Mouse (Mus musculus): ENCODE data around the gene Zbtb7b.
"Not testable (repeated sequence)": the region's sequence is repeated elsewhere in the genome, so short reads cannot be mapped to it uniquely, and the experiment has no call there.

Gene Zbtb7b

GRCm38 (mm10) chr3:89394006-89394893, at the start of gene Zbtb7b:
TSS of gene Zbtb7b (minus strand) at chr3:89394776.
- peak; percentile 59 to 66 for DNase-seq (ENCODE audit: low spot score in 2 of 2)

- DNase-seq (ENCODE audit: low spot score in 2 of 2) = no peak
These were observed 46.1 kb upstream of the Zbtb7b start for GRCm38 (mm10) chr3:89440691-89441090.

DNA sequence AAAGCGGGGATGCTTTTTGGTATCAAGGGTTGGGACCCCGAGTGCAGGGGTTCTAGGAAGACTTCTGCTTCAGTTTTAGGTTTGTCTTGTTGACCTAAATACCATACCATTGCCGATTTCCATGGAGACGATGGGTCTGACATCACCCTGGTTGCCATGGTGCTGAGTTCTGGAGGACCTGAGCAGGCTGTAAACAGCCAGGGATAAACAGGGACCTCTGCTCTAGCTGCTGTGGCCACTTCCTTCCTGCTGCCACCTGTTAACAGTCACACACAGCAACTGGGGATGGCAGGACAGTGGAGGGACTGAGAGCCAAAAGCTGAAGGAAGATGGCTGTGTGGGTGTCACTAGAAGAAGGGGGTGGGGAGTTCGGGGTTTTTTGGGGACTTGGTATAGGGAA, 42.7 kb upstream of the Zbtb7b start:
- peak; percentile 55 to 60 for DNase-seq (ENCODE audit: low spot score in 2 of 2)

- DNase-seq (ENCODE audit: low spot score in 2 of 2) = peak; percentile 77 to 79
These were observed 41.9 kb upstream of the Zbtb7b start, which contains the start of gene Pbxip1 for GRCm38 (mm10) chr3:89436176-89437113. TSS of gene Pbxip1 (plus strand) at chr3:89436706.

GRCm38 (mm10) chr3:89435041-89435440, 40.5 kb upstream of the Zbtb7b start:
- DNase-seq (ENCODE audit: low spot score in 2 of 2) = no peak

DNA sequence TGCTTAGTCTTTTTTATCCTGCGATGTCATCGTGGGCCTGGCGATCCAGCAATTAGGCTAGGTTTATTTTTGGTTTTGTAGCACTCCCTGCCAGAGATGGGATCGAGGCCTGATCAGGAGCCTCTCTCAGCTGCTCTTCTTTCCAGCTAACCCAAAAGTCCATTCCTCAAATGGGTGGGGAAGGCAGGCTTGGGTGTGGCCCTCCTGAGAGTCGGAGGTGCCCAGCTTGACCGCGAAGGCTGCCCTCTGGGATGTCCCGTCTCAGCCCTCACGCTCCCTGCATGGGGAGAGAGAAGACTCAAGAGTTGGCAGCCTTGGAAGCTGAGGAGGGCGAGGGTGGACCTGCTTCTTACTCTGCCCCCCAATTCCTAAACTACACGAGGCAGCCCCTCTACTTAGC, 40.0 kb upstream of the Zbtb7b start:
- no peak for DNase-seq (ENCODE audit: low spot score in 2 of 2)

GRCm38 (mm10) chr3:89432606-89433005, 38.0 kb upstream of the Zbtb7b start:
- no peak for DNase-seq (ENCODE audit: low spot score in 2 of 2)

- DNase-seq (ENCODE audit: low spot score in 2 of 2) = peak; percentile 94 to 95
These were observed 35.9 kb upstream of the Zbtb7b start, which contains the start of gene Pygo2 for GRCm38 (mm10) chr3:89430171-89431159. TSS of gene Pygo2 (plus strand) at chr3:89430214.

DNA sequence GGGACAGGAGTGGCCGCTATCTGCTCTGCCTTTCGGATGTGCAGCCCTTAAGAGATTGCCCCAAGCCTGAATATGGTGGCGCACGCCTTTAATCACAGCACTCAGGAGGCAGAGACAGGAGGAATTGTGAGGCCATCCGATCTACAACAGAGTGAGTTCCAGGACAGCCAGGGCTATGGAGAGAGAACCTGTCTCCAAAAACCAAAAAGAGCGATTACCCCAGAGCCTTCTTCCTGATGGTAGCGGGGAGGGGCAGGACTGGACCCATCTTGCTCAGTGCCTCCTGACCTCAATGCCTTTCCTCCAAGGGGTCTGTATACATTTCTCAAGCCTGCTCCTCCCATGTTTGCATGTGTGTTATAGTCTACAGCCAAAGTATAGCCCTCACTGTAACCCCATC, 34.4 kb upstream of the Zbtb7b start:
- not testable (repeated sequence) for DNase-seq (ENCODE audit: low spot score in 2 of 2)

DNA sequence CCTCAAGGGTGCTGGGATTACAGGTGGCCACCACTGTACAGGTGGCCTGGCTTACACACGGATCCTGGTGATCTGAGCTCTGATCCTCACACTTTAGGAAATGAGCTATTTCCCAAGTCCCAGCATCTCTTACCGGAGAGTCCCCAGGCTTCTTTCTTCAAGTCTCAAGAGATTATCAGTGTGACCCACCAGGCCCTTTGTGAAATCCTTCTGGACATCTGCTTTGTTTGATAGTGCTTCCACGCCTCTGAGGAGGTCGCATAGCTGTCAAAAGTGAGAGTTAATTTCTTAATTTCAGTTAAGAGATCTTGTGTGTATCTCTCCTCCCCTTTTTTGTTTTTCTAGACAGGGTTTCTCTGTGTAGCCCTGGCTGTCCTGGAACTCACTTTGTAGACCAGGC, 31.3 kb upstream of the Zbtb7b start:
- DNase-seq (ENCODE audit: low spot score in 2 of 2) = peak in 1 of 2 experiments; percentile 37

DNA sequence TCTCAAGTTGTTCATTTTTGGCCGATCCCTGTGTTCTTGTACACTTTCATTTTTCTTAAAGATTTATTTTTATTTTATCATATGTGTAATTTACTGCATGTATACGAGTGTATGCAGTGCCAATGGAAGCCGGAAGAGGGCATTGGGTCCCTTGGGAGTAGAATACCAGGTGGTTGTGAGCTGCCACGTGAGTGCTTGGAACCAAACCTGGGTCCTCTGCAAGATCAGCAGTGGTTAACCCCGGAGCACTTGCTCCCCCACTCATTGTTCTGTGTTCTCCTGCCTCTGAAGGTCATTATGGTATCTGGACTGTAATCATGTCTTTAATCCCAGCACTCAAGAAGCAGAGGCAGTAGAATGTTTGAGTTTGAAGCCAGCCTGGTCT, 30.6 kb upstream of the Zbtb7b start:
- DNase-seq (ENCODE audit: low spot score in 2 of 2) = no peak

- no peak for DNase-seq (ENCODE audit: low spot score in 2 of 2)
These were observed 30.0 kb upstream of the Zbtb7b start for GRCm38 (mm10) chr3:89424416-89425140.

GRCm38 (mm10) chr3:89422556-89423205, 28.1 kb upstream of the Zbtb7b start:
- DNase-seq (ENCODE audit: low spot score in 2 of 2) = no peak

DNA sequence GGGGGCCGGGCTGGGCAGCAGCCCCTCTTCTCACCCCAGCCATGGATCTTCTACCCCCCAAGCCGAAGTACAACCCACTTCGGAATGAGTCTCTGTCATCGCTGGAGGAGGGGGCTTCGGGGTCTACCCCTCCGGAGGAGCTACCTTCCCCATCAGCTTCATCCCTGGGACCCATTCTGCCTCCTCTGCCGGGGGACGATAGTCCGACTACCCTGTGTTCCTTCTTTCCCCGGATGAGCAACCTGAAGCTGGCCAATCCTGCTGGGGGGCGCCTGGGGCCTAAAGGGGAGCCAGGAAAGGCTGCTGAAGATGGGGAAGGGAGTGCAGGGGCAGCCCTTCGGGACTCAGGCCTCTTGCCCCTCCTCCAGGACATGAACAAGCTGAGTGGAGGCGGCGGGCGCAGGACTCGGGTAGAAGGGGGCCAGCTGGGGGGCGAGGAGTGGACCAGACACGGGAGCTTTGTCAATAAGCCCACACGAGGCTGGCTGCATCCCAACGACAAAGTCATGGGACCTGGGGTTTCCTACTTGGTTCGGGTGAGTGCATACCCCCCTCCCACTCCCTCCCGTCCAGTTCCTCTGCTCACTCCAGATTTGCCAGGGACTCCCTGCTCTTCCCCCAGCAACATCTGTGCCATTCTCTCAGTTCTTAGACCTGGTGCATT, 27.4 kb upstream of the Zbtb7b start:
- no peak for DNase-seq (ENCODE audit: low spot score in 2 of 2)

DNA sequence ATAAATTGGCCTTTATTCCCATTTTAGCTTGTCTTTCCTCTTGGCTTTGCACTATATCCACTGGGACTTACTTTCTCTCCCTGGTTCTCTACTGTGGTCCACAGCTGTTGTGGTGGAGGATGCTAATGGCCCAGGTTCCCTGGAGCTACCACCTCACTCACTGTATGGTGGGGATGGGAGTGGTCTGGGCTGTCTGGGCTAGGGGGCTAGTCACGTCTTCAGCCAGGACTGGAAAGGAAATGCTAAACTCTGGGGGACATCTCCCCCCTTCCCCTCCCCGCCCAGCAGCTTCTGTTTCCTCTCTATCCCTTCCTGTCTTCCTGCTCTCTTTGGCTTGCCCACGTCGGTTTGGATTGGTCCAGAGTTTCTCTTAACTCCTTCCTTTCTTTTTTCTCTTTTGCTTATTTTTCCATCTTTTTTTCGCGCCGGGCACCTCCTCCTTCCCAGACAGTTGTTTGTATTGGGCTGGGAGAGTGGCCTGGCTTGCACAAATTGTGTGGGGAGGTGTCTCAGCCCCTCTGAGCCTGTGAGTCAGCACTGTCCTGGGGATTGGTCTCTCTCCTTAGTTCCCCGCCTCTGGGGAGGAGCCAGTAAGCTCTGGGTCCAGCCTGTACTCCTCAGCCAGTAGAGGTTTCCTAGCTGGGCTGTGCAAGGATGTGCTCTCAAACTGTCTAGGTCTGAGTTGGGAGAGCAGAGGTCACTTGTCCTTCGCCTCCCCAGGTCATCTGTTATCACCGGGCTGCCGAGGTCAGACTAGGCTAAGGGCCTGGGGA, 26.6 kb upstream of the Zbtb7b start:
- DNase-seq (ENCODE audit: low spot score in 2 of 2) = peak; percentile 64 to 76

DNA sequence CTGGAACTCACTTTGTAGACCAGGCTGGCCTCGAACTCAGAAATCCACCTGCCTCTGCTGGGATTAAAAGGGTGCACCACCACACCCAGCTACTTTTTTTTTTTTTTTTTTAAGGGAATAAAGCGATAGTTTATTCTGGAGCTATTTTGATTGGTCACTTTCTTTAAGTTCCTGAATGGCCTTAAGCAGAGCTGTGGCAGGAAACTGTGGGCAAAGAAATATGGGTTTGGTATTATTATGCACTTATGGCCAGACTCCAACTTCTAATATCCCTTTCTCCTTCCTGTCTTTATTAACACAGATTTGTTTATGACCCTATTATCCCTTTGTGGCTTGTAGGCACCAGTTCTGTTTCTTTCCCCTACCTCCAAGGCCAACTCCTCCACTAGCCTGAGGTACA, 25.8 kb upstream of the Zbtb7b start:
- no peak for DNase-seq (ENCODE audit: low spot score in 2 of 2)

DNA sequence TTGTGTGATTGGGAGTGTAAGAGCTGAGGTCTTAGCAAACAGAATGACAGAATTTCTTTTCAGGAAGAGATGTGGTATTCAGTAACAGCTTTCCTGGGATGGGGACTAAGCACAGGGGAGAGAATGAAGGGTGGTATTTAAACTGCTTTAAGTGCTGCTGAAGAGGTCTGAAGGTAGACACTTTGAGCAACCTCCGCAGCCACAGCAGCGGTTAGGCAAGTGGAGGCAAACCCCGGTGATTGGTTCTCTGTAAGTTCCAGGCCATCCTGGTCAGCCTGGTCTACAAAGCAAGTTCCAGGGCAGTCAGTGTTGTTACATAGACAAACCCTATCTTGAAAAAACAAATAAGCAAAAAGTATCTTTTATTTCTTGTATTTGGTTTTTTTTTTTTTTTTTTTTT, 25.4 kb upstream of the Zbtb7b start:
- no peak for DNase-seq (ENCODE audit: low spot score in 2 of 2)

DNA sequence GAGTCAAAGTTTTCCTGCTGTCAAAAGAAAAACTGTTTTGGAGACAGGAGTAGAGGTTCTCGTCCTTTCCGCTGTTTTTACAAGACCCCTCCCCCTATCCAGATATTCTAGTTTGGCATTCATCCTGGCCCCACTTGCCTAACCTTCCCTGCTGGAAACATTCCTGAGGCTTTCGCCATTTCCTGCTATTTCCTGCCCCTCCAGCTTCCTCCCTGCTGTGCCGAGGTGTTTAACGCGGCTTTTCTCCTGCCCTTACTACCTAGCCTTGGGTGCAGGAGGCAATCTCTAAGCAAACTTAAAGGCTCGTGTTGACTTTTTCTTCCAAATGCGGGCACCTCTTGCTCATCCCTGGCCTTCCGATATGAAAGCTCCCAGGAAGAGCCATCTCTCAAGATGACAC, 25.0 kb upstream of the Zbtb7b start:
- no peak for DNase-seq (ENCODE audit: low spot score in 2 of 2)

DNA sequence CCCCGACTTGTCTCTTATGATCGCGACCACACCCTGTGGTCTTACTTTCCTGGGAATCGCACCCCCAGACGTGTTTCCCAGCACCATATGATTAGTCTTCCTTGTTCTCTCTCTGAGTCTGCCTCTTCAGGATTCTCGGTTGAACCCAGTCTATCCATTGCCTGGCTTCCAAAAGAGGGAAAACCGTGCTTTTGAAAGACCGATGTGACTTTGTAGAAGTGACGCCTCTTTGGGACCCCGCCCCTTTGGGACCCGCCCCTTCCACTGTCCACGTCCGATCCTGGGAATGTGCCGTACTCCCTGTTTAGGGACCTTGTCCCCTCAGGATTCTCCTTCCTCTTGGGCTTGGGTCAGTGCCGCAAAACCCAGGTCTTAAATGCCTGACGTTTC, 24.3 kb upstream of the Zbtb7b start:
- peak; percentile 32 to 57 for DNase-seq (ENCODE audit: low spot score in 2 of 2)
